Mouse (Mus musculus) kidney, embryonic 15.5 days (tissue): Measurements from ENCODE around the gene 1700020L24Rik. TPM values are rescaled to one million over a fixed set of nuclear protein-coding genes. Genes with fewer than 3 reads are reported as not detected.
A peak's percentile ranks its signal among the peaks of the same experiment; 100 is the strongest.

ENCODE experiments used
- ATAC-seq: fragments of 200-750 bp; cut with Nextera tagmentation; replicated peaks from 2 replicates; pipeline ENCODE4 v1.8.0; 2017; ENCODE audit warnings: moderate TSS enrichment; ENCODE audit not compliant: low FRiP score
- H3K27ac ChIP-seq: fragments of 300-500 bp; sonication (generic); 2 replicates; pipeline ENCODE4 v1.5.1; 2015; ENCODE audit warnings: mild to moderate bottlenecking, inconsistent platforms
- H3K27me3 ChIP-seq: fragments of 300-500 bp; sonication (generic); 2 replicates; pipeline ENCODE4 v1.6.1; 2015; ENCODE audit warnings: inconsistent platforms
- H3K36me3 ChIP-seq: fragments of 300-500 bp; sonication (generic); 2 replicates; pipeline ENCODE4 v1.6.1; 2015; ENCODE audit warnings: inconsistent platforms
- H3K4me1 ChIP-seq: fragments of 300-500 bp; sonication (generic); 2 replicates; pipeline ENCODE4 v1.6.1; 2015; ENCODE audit warnings: inconsistent platforms
- H3K4me2 ChIP-seq: fragments of 300-500 bp; sonication (generic); 2 replicates; pipeline ENCODE4 v1.6.1; 2015; ENCODE audit warnings: moderate library complexity, mild to moderate bottlenecking, inconsistent platforms
- H3K4me3 ChIP-seq: fragments of 300-500 bp; sonication (generic); replicated peaks from 2 replicates; pipeline ENCODE4 v1.5.1; 2015; ENCODE audit warnings: mild to moderate bottlenecking, inconsistent platforms
- H3K9ac ChIP-seq: fragments of 300-500 bp; sonication (generic); 2 replicates; pipeline ENCODE4 v1.6.1; 2015; ENCODE audit warnings: mild to moderate bottlenecking, inconsistent platforms
- H3K9me3 ChIP-seq: fragments of 300-500 bp; sonication (generic); replicated peaks from 2 replicates; pipeline ENCODE4 v1.6.1; 2016; ENCODE audit warnings: inconsistent platforms
- WGBS: fragments of 180-500 bp; shearing (Covaris S2); methylation state at CpG from one replicate; pipeline ENCODE4 v1.1.7; 2015; ENCODE audit warnings: mixed read lengths; 5-methylcytosine and 5-hydroxymethylcytosine counted together
- polyA plus RNA-seq: library from polyadenylated mRNA; unstranded; fragments of >200 nt; fragmentation: Nextera tagmentation; extraction: Ambion mirVana; gene quantifications from 2 replicates; pipeline ENCODE4 v1.2.1, GENCODE M21; 2015

1700020L24Rik gene
- polyA plus RNA-seq, 1 experiment from 2014 or later: 0.35 TPM

- Histone ChIP-seq H3K4me3 (no peak overlapping the region), H3K36me3 (no peaks in the 10 kb centered on the region), H3K27me3 (peaks cover 61% of the 10 kb centered on the region), H3K4me1 (peaks cover 7% of the 10 kb centered on the region; the same call in 1 of the 2 replicates), H3K4me2 (no peak overlapping the region), H3K9me3 (no peaks in the 10 kb centered on the region), H3K9ac (no peak overlapping the region), H3K27ac (no peak overlapping the region)
- WGBS: 80% methylated on average over 7 of the region's 7 CpGs
- ATAC-seq: no peak
These were observed 19.8 kb upstream of the 1700020L24Rik start for GRCm38 (mm10) chr11:83417708-83418107.

DNA sequence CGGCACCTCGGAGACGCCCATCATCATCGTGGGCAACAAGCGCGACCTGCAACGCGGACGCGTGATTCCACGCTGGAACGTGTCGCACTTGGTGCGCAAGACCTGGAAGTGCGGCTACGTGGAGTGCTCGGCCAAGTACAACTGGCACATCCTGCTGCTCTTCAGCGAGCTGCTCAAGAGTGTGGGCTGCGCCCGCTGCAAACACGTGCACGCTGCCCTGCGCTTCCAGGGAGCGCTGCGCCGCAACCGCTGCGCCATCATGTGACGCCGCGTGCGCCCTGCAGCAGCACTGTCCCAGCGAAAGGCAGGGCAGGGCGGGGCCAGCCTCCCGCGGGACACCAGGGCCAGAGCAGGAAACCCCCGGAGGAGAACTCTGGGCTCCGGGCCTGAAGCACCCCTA lies 18.9 kb upstream of the 1700020L24Rik start:
- Histone ChIP-seq H3K9me3 (no peaks in the 10 kb centered on the region), H3K27ac (no peak overlapping the region), H3K4me1 (peaks cover 7% of the 10 kb centered on the region; the same call in 1 of the 2 replicates), H3K4me2 (peak overlapping the region; percentile 22), H3K9ac (no peak overlapping the region), H3K36me3 (no peaks in the 10 kb centered on the region), H3K27me3 (peaks cover 61% of the 10 kb centered on the region), H3K4me3 (0 out of 2 replicates have a peak overlapping the region, but pooled peaks have one; percentile 10)
- ATAC-seq: peak; percentile 36; the same call in 1 of the 2 replicates
- 4% methylated on average over 38 of the region's 38 CpGs for WGBS

GRCm38 (mm10) chr11:83420338-83420737 lies 17.1 kb upstream of the 1700020L24Rik start:
- peaks cover 7% of the 10 kb centered on the region; the same call in 1 of the 2 replicates for H3K4me1 ChIP-seq
- no peaks in the 10 kb centered on the region for H3K9me3 ChIP-seq
- H3K27me3 ChIP-seq: peaks cover 61% of the 10 kb centered on the region
- no peak overlapping the region for H3K4me2 ChIP-seq
- 40% methylated on average over 4 of the region's 4 CpGs for WGBS
- no peak for ATAC-seq
- H3K9ac ChIP-seq: no peak overlapping the region
- no peak overlapping the region for H3K27ac ChIP-seq
- no peak overlapping the region for H3K4me3 ChIP-seq
- H3K36me3 ChIP-seq: no peaks in the 10 kb centered on the region

GRCm38 (mm10) chr11:83421305-83421704 lies 16.2 kb upstream of the 1700020L24Rik start:
- H3K9me3 ChIP-seq: no peaks in the 10 kb centered on the region
- peaks cover 7% of the 10 kb centered on the region; the same call in 1 of the 2 replicates for H3K4me1 ChIP-seq
- H3K4me3 ChIP-seq: no peak overlapping the region
- no peaks in the 10 kb centered on the region for H3K36me3 ChIP-seq
- no peak overlapping the region for H3K9ac ChIP-seq
- WGBS: under 1% methylated on average over 9 of the region's 9 CpGs
- peaks cover 64% of the 10 kb centered on the region for H3K27me3 ChIP-seq
- no peak overlapping the region for H3K27ac ChIP-seq
- H3K4me2 ChIP-seq: no peak overlapping the region
- no peak for ATAC-seq

- no peak overlapping the region for H3K4me3 ChIP-seq
- 9% methylated on average over 8 of the region's 8 CpGs for WGBS
- H3K27ac ChIP-seq: no peak overlapping the region
- H3K36me3 ChIP-seq: no peaks in the 10 kb centered on the region
- no peak for ATAC-seq
- H3K9me3 ChIP-seq: no peaks in the 10 kb centered on the region
- H3K4me1 ChIP-seq: peaks cover 7% of the 10 kb centered on the region
- no peak overlapping the region for H3K9ac ChIP-seq
- H3K27me3 ChIP-seq: peaks cover 71% of the 10 kb centered on the region
- H3K4me2 ChIP-seq: no peak overlapping the region
These were observed 12.8 kb upstream of the 1700020L24Rik start for GRCm38 (mm10) chr11:83424681-83425080.

GRCm38 (mm10) chr11:83426964-83427363 lies 10.5 kb upstream of the 1700020L24Rik start:
- ATAC-seq: no peak
- Histone ChIP-seq H3K36me3 (no peaks in the 10 kb centered on the region), H3K9ac (no peak overlapping the region), H3K9me3 (no peaks in the 10 kb centered on the region), H3K4me2 (peak overlapping the region; percentile 31), H3K4me1 (peaks cover 9% of the 10 kb centered on the region), H3K27ac (no peak overlapping the region), H3K27me3 (peaks cover 61% of the 10 kb centered on the region), H3K4me3 (no peak overlapping the region)
- 30% methylated on average over 17 of the region's 17 CpGs for WGBS

DNA sequence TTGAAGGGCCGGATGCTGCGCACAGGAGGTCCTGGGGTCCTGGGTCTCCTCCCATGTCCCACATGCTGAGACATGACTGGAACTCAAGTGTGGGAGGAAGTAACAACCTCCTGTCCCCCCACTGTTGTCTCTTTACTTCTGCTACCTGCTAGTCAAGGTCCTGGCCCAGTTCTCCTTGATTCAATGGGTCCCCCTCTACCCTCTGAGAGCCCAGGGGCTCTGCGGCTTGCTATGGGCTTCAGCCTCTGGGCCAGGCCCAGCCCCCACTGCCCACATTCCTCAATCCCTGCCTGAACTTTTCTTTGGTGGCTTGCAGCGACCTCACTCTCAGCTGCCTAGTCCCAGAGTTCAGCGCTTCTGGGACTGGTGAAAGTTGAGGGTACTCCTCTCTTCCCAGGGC lies 8.1 kb upstream of the 1700020L24Rik start, which contains the start of gene Gas2l2:
Gene Gas2l2, minus strand, starts transcription at position 101 of the 400 bp plus-strand sequence.
- no peak for ATAC-seq
- peaks cover 9% of the 10 kb centered on the region for H3K4me1 ChIP-seq

DNA sequence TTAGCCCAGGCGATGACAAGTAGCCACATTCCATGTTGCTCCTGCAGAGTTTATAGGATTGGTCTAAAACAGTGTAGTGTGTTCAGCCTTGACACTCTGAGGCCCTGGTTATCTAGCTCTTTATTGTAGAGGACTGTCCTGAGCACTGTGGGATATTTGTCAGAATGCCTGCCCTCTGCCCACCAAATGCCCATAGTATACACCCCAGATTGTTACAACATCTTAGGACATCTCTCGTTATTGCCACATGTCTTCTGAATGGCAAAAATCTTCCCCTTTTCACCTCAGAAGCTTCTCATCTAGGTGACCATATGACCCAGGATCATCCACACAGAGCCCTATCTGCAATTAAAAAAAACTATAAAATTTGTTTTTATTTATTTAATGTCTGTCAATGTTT lies 4.9 kb upstream of the 1700020L24Rik start:
- Histone ChIP-seq H3K4me2 (no peak overlapping the region), H3K9me3 (no peaks in the 10 kb centered on the region), H3K4me3 (no peak overlapping the region), H3K4me1 (peaks cover 5% of the 10 kb centered on the region), H3K36me3 (no peaks in the 10 kb centered on the region), H3K27me3 (peaks cover 37% of the 10 kb centered on the region), H3K9ac (no peak overlapping the region), H3K27ac (no peak overlapping the region)
- 72% methylated on average over 2 of the region's 2 CpGs for WGBS
- no peak for ATAC-seq

More for the DNA sequence above, 8.1 kb upstream of the 1700020L24Rik start, which contains the start of gene Gas2l2:
- no peak within 1 kb of the TSS for H3K9ac ChIP-seq
- no peaks in the 10 kb centered on the region for H3K9me3 ChIP-seq
- H3K27me3 ChIP-seq: peaks cover 55% of the 10 kb centered on the region
- H3K27ac ChIP-seq: no peak within 1 kb of the TSS
- no peak within 1 kb of the TSS for H3K4me2 ChIP-seq
- H3K4me3 ChIP-seq: no peak within 1 kb of the TSS
- WGBS: 55% methylated on average over 5 of the region's 5 CpGs
- H3K36me3 ChIP-seq: no peaks in the 10 kb centered on the region

GRCm38 (mm10) chr11:83439426-83440060 lies 2.1 kb downstream of the 1700020L24Rik start:
- no peak overlapping the region for H3K9ac ChIP-seq

GRCm38 (mm10) chr11:83440081-83441064 lies 2.9 kb downstream of the 1700020L24Rik start:
- WGBS: under 1% methylated on average over 71 of the region's 75 CpGs
- peak overlapping the region; percentile 53 for H3K9ac ChIP-seq
- peak overlapping the region; percentile 98 for H3K4me2 ChIP-seq
- H3K36me3 ChIP-seq: no peaks in the 10 kb centered on the region
- peaks cover 19% of the 10 kb centered on the region for H3K4me1 ChIP-seq
- H3K27ac ChIP-seq: no peak overlapping the region
- H3K27me3 ChIP-seq: peaks cover 55% of the 10 kb centered on the region
- peak overlapping the region; percentile 66 for H3K4me3 ChIP-seq
- ATAC-seq: peak; percentile 92
- no peaks in the 10 kb centered on the region for H3K9me3 ChIP-seq

More at GRCm38 (mm10) chr11:83439426-83440060, 2.1 kb downstream of the 1700020L24Rik start:
- Histone ChIP-seq H3K4me2 (peak overlapping the region; percentile 98), H3K27ac (no peak overlapping the region), H3K4me3 (peak overlapping the region; percentile 66), H3K4me1 (peaks cover 14% of the 10 kb centered on the region), H3K27me3 (peaks cover 50% of the 10 kb centered on the region), H3K36me3 (no peaks in the 10 kb centered on the region), H3K9me3 (no peaks in the 10 kb centered on the region)
- 30% methylated on average over 11 of the region's 11 CpGs for WGBS
- no peak for ATAC-seq

DNA sequence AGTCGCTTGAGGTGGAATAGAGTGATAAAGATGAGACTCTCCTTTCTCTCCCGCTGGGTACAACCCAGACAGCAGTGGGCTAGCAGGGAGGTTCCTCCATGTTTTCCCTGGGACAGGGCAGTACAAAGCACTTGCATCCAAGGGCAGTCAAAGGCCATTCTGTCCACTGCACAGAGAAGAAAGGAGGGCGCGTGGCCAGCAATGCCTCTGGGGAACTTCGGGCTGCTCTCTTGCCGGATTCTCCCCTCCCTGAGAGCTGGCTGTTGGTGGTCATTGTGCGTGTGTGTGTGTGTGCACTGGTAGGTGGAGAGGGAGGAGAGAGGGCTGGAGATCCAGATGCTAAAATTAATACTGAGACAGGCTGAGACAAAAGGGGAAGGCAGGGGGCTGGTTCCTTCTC lies 3.8 kb downstream of the 1700020L24Rik start:
- Histone ChIP-seq H3K9me3 (no peaks in the 10 kb centered on the region), H3K9ac (no peak overlapping the region), H3K4me1 (peaks cover 19% of the 10 kb centered on the region), H3K4me3 (peak overlapping the region; percentile 66), H3K36me3 (no peaks in the 10 kb centered on the region), H3K27me3 (peaks cover 63% of the 10 kb centered on the region), H3K4me2 (peak overlapping the region; percentile 98), H3K27ac (no peak overlapping the region)
- WGBS: 41% methylated on average over 7 of the region's 7 CpGs
- no peak for ATAC-seq
